Mouse (Mus musculus): ENCODE data around the gene Krtap9-5.

The Krtap9-5 gene

GRCm38 (mm10) chr11:99948175-99948574, at the start of gene Krtap9-5:
TSS of gene Krtap9-5 (plus strand) at chr11:99948475.
- no peak for DNase-seq (ENCODE audit: low spot score)

GRCm38 (mm10) chr11:99907620-99908019, 40.7 kb upstream of the Krtap9-5 start, which contains the start of gene Krtap31-1:
TSS of gene Krtap31-1 (plus strand) at chr11:99907920.
- DNase-seq (ENCODE audit: low spot score) = no peak

- DNase-seq (ENCODE audit: low spot score) = no peak
Measured at GRCm38 (mm10) chr11:99914451-99914850, 33.8 kb upstream of the Krtap9-5 start, which contains the start of gene Gm11565. TSS of gene Gm11565 (plus strand) at chr11:99914751.

- no peak for DNase-seq (ENCODE audit: low spot score)
Measured at GRCm38 (mm10) chr11:99935991-99936390, 12.3 kb upstream of the Krtap9-5 start, which contains the start of gene Krtap31-2. TSS of gene Krtap31-2 (plus strand) at chr11:99936291.

GRCm38 (mm10) chr11:99937751-99938264, 10.5 kb upstream of the Krtap9-5 start:
- no peak for DNase-seq (ENCODE audit: low spot score)

- DNase-seq (ENCODE audit: low spot score) = no peak
Measured at GRCm38 (mm10) chr11:99964213-99964612, 15.9 kb downstream of the Krtap9-5 start.

GRCm38 (mm10) chr11:99965961-99966360, 17.7 kb downstream of the Krtap9-5 start:
- DNase-seq (ENCODE audit: low spot score) = no peak

GRCm38 (mm10) chr11:99978953-99979352, 30.7 kb downstream of the Krtap9-5 start, which contains the start of gene Krtap29-1:
TSS of gene Krtap29-1 (minus strand) at chr11:99979053.
- no peak for DNase-seq (ENCODE audit: low spot score)

GRCm38 (mm10) chr11:99982731-99983130, 34.5 kb downstream of the Krtap9-5 start:
- DNase-seq (ENCODE audit: low spot score) = no peak

- no peak for DNase-seq (ENCODE audit: low spot score)
Measured at GRCm38 (mm10) chr11:99983442-99983841, 35.2 kb downstream of the Krtap9-5 start.

GRCm38 (mm10) chr11:99985291-99986092, 37.2 kb downstream of the Krtap9-5 start:
- no peak for DNase-seq (ENCODE audit: low spot score)

GRCm38 (mm10) chr11:99986180-99986647, 37.9 kb downstream of the Krtap9-5 start, which contains the start of gene Krtap16-1:
TSS of gene Krtap16-1 (minus strand) at chr11:99986597.
- no peak for DNase-seq (ENCODE audit: low spot score)

GRCm38 (mm10) chr11:99988530-99988929, 40.3 kb downstream of the Krtap9-5 start:
- DNase-seq (ENCODE audit: low spot score) = no peak

GRCm38 (mm10) chr11:99989881-99990405, 41.7 kb downstream of the Krtap9-5 start:
- DNase-seq (ENCODE audit: low spot score) = no peak

GRCm38 (mm10) chr11:99990571-99990970, 42.3 kb downstream of the Krtap9-5 start:
- DNase-seq (ENCODE audit: low spot score) = no peak

GRCm38 (mm10) chr11:99993620-99994383, 45.5 kb downstream of the Krtap9-5 start, which contains the start of gene Krtap17-1:
TSS of gene Krtap17-1 (minus strand) at chr11:99993994.
- no peak for DNase-seq (ENCODE audit: low spot score)

- DNase-seq (ENCODE audit: low spot score) = no peak
Measured at GRCm38 (mm10) chr11:99994384-99994661, 46.0 kb downstream of the Krtap9-5 start.

- no peak for DNase-seq (ENCODE audit: low spot score)
Measured at GRCm38 (mm10) chr11:99999091-99999490, 50.8 kb downstream of the Krtap9-5 start.

Measured in ovary, postnatal 14 days (tissue).